Mouse (Mus musculus) C2C12 (cell line): Measurements from ENCODE around the gene Gins2.

Source experiments
- CEBPB ChIP-seq: IDR thresholded peaks from one replicate; pipeline ENCODE4 v1.6.1; 2011; ENCODE audit warnings: low read depth, mild to moderate bottlenecking, control low read depth, moderate library complexity
- CTCF ChIP-seq: IDR thresholded peaks from one replicate; pipeline ENCODE4 v1.5.1; 2011; ENCODE audit not compliant: control insufficient read depth, insufficient read depth, insufficient read length
- FOSL1 ChIP-seq: IDR thresholded peaks from one replicate; pipeline ENCODE4 v1.8.0; 2011; ENCODE audit warnings: mild to moderate bottlenecking, low read length; ENCODE audit not compliant: poor library complexity, insufficient read depth, severe bottlenecking
- MAX ChIP-seq: IDR thresholded peaks from one replicate; pipeline ENCODE4 v1.6.1; 2011; ENCODE audit warnings: mild to moderate bottlenecking, control low read depth
- MYOD1 ChIP-seq: IDR thresholded peaks from one replicate; pipeline ENCODE4 v1.6.1; 2011; ENCODE audit warnings: low read depth; ENCODE audit not compliant: control insufficient read depth, insufficient read length
- USF1 ChIP-seq: IDR thresholded peaks from one replicate; pipeline ENCODE4 v1.6.1; 2011; ENCODE audit warnings: low read depth, mild to moderate bottlenecking, control low read depth, moderate library complexity

GRCm38 (mm10) chr8:120559654-120560053, 29.4 kb downstream of the Gins2 start:
- no peak for TF ChIP-seq CTCF
- TF ChIP-seq FOSL1: no peak
- no peak for TF ChIP-seq USF1
- no peak for TF ChIP-seq MAX
- no peak for TF ChIP-seq MYOD1
- no peak for TF ChIP-seq CEBPB
